Mouse (Mus musculus): ENCODE measurements around the gene Dusp7. TPM values are rescaled to one million over a fixed set of nuclear protein-coding genes. Genes with fewer than 3 reads are reported as not detected.
A peak's percentile ranks its signal among the peaks of the same experiment; 100 is the strongest.

Dusp7 gene
- polyA plus RNA-seq, 1 experiment from 2014 or later, result 17.0 TPM

- Histone ChIP-seq H3K4me3 (ENCODE audit: low read depth, low read length) (no peak overlapping the region), H3K9ac (ENCODE audit: low read length) (peak overlapping the region; percentile 27; the same call in 1 of the 2 replicates), H3K4me2 (no peak overlapping the region), H3K27me3 (ENCODE audit: control insufficient read depth, insufficient read depth, low read length) (no peaks in the 10 kb centered on the region), H3K4me1 (ENCODE audit: control insufficient read depth, insufficient read depth, low read length) (peaks cover 35% of the 10 kb centered on the region), H3K36me3 (ENCODE audit: control insufficient read depth, insufficient read depth, low read length) (peaks cover 7% of the 10 kb centered on the region), H3K9me3 (ENCODE audit: control insufficient read depth, low read length) (no peaks in the 10 kb centered on the region), H3K27ac (ENCODE audit: low read depth, low read length) (no peak overlapping the region)
- DNase-seq (ENCODE audit: low spot score, missing footprints), result no peak
- WGBS, result 35% methylated on average over 6 of the region's 6 CpGs
- ATAC-seq (ENCODE audit: low FRiP score), result no peak
Measured at GRCm38 (mm10) chr9:106371776-106372175, 3.3 kb downstream of the Dusp7 start.

DNA sequence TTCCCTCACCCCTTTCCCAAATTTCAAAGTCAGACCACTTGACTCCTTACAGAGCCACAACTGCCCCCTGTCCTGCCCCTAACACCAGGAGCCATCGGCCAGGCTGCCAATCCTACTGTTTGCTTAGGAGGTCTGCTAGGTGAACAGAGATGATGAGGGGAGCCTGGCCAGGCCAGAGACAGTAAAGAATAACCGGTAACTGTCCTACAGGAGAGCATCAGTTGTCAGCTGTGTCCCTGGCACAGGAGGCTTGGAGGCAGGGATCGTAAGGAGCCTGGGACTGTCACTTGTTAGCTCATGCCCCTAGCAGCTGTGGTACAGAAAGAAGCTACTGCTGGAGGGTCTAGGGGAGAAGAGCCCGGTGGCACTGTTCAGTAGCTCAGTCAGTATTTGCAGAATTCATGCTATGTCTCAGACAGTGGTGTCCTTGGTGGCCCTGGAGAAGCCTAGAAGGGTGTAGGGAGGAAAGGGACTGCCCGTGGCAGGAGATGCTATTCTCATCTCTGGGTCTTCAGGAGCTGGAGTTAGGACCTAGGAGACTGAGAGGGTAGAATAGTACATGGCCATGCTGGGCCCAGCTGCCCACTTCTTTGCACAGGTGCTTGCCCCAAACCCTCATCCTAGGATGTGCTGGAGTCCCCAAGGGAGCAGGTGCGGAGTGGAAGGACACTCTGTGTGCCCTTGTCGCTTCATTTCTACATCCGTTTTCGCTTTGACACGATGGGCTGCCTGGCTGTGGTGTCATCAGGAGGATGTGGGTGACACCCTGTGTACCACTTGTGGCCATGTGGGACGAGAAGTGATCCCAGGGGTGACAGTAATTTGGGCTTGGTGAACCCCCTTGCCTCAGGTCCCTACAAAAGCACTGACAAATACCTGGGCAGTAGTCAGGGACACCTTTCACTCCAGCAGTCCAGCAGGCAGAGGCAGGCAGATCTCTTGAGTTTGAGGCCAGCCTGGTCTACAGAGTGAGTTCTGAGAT is 4.3 kb downstream of the Dusp7 start:
- peaks cover 7% of the 10 kb centered on the region for H3K36me3 ChIP-seq (ENCODE audit: control insufficient read depth, insufficient read depth, low read length)

GRCm38 (mm10) chr9:106373973-106374372 is 5.5 kb downstream of the Dusp7 start:
- Histone ChIP-seq H3K4me3 (ENCODE audit: low read depth, low read length) (no peak overlapping the region), H3K4me2 (no peak overlapping the region), H3K9ac (ENCODE audit: low read length) (no peak overlapping the region), H3K27ac (ENCODE audit: low read depth, low read length) (no peak overlapping the region), H3K9me3 (ENCODE audit: control insufficient read depth, low read length) (no peaks in the 10 kb centered on the region), H3K27me3 (ENCODE audit: control insufficient read depth, insufficient read depth, low read length) (no peaks in the 10 kb centered on the region), H3K4me1 (ENCODE audit: control insufficient read depth, insufficient read depth, low read length) (peaks cover 28% of the 10 kb centered on the region), H3K36me3 (ENCODE audit: control insufficient read depth, insufficient read depth, low read length) (peaks cover 9% of the 10 kb centered on the region)
- ATAC-seq (ENCODE audit: low FRiP score), result no peak
- no peak for DNase-seq (ENCODE audit: low spot score, missing footprints)
- 93% methylated on average over 7 of the region's 7 CpGs for whole genome bisulfite sequencing

More for the DNA sequence above, 4.3 kb downstream of the Dusp7 start:
- Histone ChIP-seq H3K4me2 (no peak overlapping the region), H3K4me3 (ENCODE audit: low read depth, low read length) (no peak overlapping the region), H3K9me3 (ENCODE audit: control insufficient read depth, low read length) (no peaks in the 10 kb centered on the region), H3K4me1 (ENCODE audit: control insufficient read depth, insufficient read depth, low read length) (peaks cover 30% of the 10 kb centered on the region), H3K27ac (ENCODE audit: low read depth, low read length) (no peak overlapping the region), H3K27me3 (ENCODE audit: control insufficient read depth, insufficient read depth, low read length) (no peaks in the 10 kb centered on the region), H3K9ac (ENCODE audit: low read length) (no peak overlapping the region)
- DNase-seq (ENCODE audit: low spot score, missing footprints) (no peak), ATAC-seq (ENCODE audit: low FRiP score) (no peak)
- WGBS, result 92% methylated on average over 11 of the region's 11 CpGs

DNA sequence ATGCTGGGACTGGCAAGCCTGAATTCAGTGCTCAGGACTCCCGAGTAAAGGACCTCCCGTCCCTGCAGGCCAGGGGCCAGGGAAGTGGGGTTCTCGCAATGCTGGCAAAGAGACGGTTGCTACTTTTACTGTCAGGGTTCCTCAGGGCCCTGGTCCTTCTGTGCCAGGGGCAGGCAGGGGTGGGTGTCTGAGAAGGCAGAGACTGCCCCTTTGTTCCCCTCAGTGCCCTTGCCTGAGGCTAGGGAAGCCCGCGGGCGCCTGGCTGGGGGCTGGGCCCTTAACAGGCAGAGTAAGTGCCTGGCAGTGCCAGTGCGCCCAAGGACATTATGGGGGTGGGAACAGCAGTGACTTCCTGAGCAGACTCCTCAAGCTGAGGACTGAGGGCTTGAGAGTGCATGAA is 8.8 kb downstream of the Dusp7 start:
- ATAC-seq (ENCODE audit: low FRiP score) (no peak), DNase-seq (ENCODE audit: low spot score, missing footprints) (no peak)
- Histone ChIP-seq H3K4me1 (ENCODE audit: control insufficient read depth, insufficient read depth, low read length) (0 out of 2 replicates have a peak, but pooled peaks cover 2% of the 10 kb centered on the region), H3K27ac (ENCODE audit: low read depth, low read length) (no peak overlapping the region), H3K9ac (ENCODE audit: low read length) (no peak overlapping the region), H3K4me2 (no peak overlapping the region), H3K36me3 (ENCODE audit: control insufficient read depth, insufficient read depth, low read length) (peaks cover 6% of the 10 kb centered on the region), H3K9me3 (ENCODE audit: control insufficient read depth, low read length) (no peaks in the 10 kb centered on the region), H3K4me3 (ENCODE audit: low read depth, low read length) (no peak overlapping the region), H3K27me3 (ENCODE audit: control insufficient read depth, insufficient read depth, low read length) (no peaks in the 10 kb centered on the region)
- 82% methylated on average over 8 of the region's 8 CpGs for WGBS

DNA sequence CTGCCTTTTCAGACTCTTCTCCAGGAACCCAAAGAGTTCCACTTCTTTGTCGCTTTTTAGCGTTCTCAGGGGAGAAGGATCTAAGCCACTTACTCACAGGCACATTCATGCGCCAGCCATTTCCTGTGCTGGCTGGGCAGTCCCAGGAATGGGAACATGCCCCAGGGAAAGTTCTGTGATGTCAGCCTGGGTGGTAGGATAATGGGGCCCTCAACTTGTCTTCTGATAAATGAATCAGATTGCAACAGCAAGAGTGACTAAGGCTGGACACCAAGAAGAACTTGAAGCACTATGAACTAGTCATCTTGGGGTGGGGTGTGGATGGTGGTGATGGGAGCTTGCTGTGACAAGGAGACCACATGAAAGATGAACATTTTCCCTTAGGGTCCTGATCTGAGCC is 9.6 kb downstream of the Dusp7 start:
- Histone ChIP-seq H3K4me1 (ENCODE audit: control insufficient read depth, insufficient read depth, low read length) (no peaks in the 10 kb centered on the region), H3K9ac (ENCODE audit: low read length) (no peak overlapping the region), H3K4me2 (no peak overlapping the region), H3K36me3 (ENCODE audit: control insufficient read depth, insufficient read depth, low read length) (peaks cover 6% of the 10 kb centered on the region), H3K27ac (ENCODE audit: low read depth, low read length) (no peak overlapping the region), H3K4me3 (ENCODE audit: low read depth, low read length) (no peak overlapping the region), H3K9me3 (ENCODE audit: control insufficient read depth, low read length) (no peaks in the 10 kb centered on the region), H3K27me3 (ENCODE audit: control insufficient read depth, insufficient read depth, low read length) (no peaks in the 10 kb centered on the region)
- no peak for DNase-seq (ENCODE audit: low spot score, missing footprints)
- ATAC-seq (ENCODE audit: low FRiP score), result no peak
- 91% methylated on average over 3 of the region's 3 CpGs for WGBS

GRCm38 (mm10) chr9:106378753-106379152 is 10.3 kb downstream of the Dusp7 start:
- Histone ChIP-seq H3K36me3 (ENCODE audit: control insufficient read depth, insufficient read depth, low read length) (peaks cover 5% of the 10 kb centered on the region), H3K9me3 (ENCODE audit: control insufficient read depth, low read length) (no peaks in the 10 kb centered on the region), H3K27ac (ENCODE audit: low read depth, low read length) (no peak overlapping the region), H3K4me2 (no peak overlapping the region), H3K9ac (ENCODE audit: low read length) (no peak overlapping the region), H3K4me1 (ENCODE audit: control insufficient read depth, insufficient read depth, low read length) (no peaks in the 10 kb centered on the region), H3K27me3 (ENCODE audit: control insufficient read depth, insufficient read depth, low read length) (no peaks in the 10 kb centered on the region), H3K4me3 (ENCODE audit: low read depth, low read length) (no peak overlapping the region)
- ATAC-seq (ENCODE audit: low FRiP score), result no peak
- WGBS, result 77% methylated on average over 9 of the region's 9 CpGs
- no peak for DNase-seq (ENCODE audit: low spot score, missing footprints)

DNA sequence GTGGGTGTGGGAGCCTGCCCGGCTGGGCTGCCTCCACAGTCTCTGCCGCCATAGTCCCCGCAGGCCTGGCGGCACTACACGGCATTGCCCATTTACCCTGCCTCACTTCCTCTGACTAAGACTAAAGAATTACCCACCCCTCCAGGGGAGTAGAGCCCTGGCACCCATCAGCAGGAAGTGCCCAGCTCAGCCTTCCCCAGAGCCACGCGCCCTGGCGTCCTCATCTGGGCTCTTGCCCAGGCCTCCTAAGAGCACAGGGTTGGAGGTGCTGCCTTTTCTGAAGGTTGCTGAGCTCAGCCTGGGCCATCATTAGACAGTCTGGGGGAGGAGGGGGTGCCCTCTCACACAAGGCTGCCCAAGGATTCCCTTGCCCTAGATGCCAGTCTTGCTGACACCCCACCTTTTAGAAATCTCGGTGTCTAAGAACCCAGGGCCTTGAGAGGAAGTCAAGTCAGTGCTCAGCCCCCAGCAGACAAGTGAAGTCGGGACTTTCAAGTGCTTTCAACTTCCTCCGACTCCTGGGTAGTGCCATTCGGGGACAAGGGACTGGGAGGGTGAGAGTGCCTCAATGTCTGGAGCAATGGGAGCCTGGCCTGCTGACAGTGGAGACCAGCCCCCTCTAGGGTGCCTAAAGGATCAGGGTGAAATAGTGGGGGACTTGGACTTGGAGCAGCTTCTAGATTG is 17.9 kb downstream of the Dusp7 start:
- WGBS, result 90% methylated on average over 12 of the region's 12 CpGs
- no peak overlapping the region for H3K9ac ChIP-seq (ENCODE audit: low read length)

DNA sequence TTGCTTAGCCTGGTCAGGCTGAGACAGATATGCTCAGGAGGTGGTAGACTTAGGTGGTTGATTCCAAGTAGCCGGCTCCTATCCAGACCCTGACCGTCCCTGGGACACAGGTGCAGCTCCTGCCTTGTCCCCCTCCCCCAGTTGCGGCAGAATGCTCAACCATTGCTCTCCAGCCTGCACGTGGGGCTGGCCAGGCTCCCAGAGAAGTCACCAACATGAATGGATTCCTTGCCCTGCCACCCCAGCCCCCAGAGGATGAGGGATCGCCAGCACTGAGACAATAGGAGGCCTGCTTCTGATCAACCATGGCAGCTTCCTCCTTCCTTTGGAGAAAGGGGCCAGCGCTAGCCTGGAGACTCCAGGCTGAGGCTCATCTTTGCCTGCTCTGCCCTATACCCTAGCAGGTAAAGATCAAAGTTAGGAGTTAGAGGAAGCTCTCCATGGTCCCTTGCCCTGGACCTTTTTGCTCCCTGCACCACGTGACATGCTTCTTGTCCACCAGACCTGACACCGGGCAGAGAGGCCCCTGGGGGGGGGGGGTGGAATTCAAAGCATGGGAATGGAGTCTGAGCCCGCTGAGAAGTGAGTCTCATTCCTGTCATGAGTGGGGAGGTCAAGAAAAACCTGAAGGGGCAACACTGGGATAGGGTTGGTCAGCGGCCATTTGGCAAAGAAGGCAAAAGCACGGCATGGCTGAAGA is 24.5 kb downstream of the Dusp7 start:
- Histone ChIP-seq H3K9ac (ENCODE audit: low read length) (no peak overlapping the region), H3K4me3 (ENCODE audit: low read depth, low read length) (no peak overlapping the region), H3K36me3 (ENCODE audit: control insufficient read depth, insufficient read depth, low read length) (no peaks in the 10 kb centered on the region), H3K27me3 (ENCODE audit: control insufficient read depth, insufficient read depth, low read length) (no peaks in the 10 kb centered on the region), H3K4me1 (ENCODE audit: control insufficient read depth, insufficient read depth, low read length) (peaks cover 8% of the 10 kb centered on the region), H3K9me3 (ENCODE audit: control insufficient read depth, low read length) (no peaks in the 10 kb centered on the region), H3K4me2 (no peak overlapping the region), H3K27ac (ENCODE audit: low read depth, low read length) (no peak overlapping the region)
- WGBS, result 80% methylated on average over 11 of the region's 11 CpGs
- ATAC-seq (ENCODE audit: low FRiP score) (no peak), DNase-seq (ENCODE audit: low spot score, missing footprints) (no peak)

More for the DNA sequence above, 17.9 kb downstream of the Dusp7 start:
- no peak overlapping the region for H3K27ac ChIP-seq (ENCODE audit: low read depth, low read length)
- no peaks in the 10 kb centered on the region for H3K27me3 ChIP-seq (ENCODE audit: control insufficient read depth, insufficient read depth, low read length)
- no peak overlapping the region for H3K4me2 ChIP-seq
- peaks cover 7% of the 10 kb centered on the region for H3K4me1 ChIP-seq (ENCODE audit: control insufficient read depth, insufficient read depth, low read length)
- no peak for ATAC-seq (ENCODE audit: low FRiP score)
- H3K36me3 ChIP-seq (ENCODE audit: control insufficient read depth, insufficient read depth, low read length), result no peaks in the 10 kb centered on the region
- H3K9me3 ChIP-seq (ENCODE audit: control insufficient read depth, low read length), result no peaks in the 10 kb centered on the region
- DNase-seq (ENCODE audit: low spot score, missing footprints), result no peak
- H3K4me3 ChIP-seq (ENCODE audit: low read depth, low read length), result no peak overlapping the region
